Mouse (Mus musculus) brain, embryonic 14.5 days (tissue): ENCODE measurements around the gene Gm12248.

Source experiments
- CTCF ChIP-seq: fragments of 200-500 bp; IDR thresholded peaks from 2 replicates; pipeline ENCODE4 v1.5.1; 2012; ENCODE audit warnings: inconsistent platforms, mild to moderate bottlenecking, moderate library complexity, borderline replicate concordance; ENCODE audit not compliant: insufficient read depth, insufficient read length; ENCODE audit errors: extremely low read depth
- POLR2A ChIP-seq: fragments of 200-500 bp; IDR thresholded peaks from 2 replicates; pipeline ENCODE4 v1.6.1; 2012; ENCODE audit warnings: mild to moderate bottlenecking, inconsistent platforms, borderline replicate concordance; ENCODE audit not compliant: poor library complexity, insufficient read depth, insufficient read length, severe bottlenecking; ENCODE audit errors: extremely low read depth

DNA sequence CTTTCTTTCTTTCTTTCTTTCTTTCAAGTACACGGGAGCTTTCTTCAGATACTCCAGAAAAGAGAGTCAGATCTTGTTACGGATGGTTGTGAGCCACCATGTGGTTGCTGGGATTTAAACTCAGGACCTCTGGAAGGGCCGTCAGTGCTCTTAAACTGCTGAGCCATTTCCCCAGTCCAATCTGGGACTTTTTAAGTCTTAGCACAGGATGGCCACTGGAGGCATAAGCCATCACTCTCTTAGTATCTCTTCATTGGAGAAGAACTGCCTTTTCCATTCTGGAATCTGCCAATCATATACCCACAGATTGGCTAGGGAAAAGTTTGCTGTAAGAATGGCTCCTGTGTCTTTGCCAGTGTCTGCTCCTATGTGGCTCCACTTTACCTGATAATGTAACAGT lies 14.1 kb upstream of the Gm12248 start:
- peak; percentile 13; the same call in 1 of the 2 replicates for TF ChIP-seq CTCF
- TF ChIP-seq POLR2A = no peak
